Mouse (Mus musculus): ENCODE data around the gene Ddx21.
"Not testable (repeated sequence)": the region's sequence is repeated elsewhere in the genome, so short reads cannot be mapped to it uniquely, and the experiment has no call there.

Gene Ddx21

GRCm38 (mm10) chr10:62602177-62603040, at the start of gene Ddx21:
Gene Ddx21, minus strand, starts transcription at chr10:62602281.
- DNase-seq (ENCODE audit: low spot score in 2 of 2) = peak; percentile 53 to 85

GRCm38 (mm10) chr10:62650881-62651810, 49.1 kb upstream of the Ddx21 start, which contains the start of gene Ddx50:
Gene Ddx50, minus strand, starts transcription at chr10:62651218.
- DNase-seq (ENCODE audit: low spot score in 2 of 2) = peak; percentile 99 to 100

- no peak for DNase-seq (ENCODE audit: low spot score in 2 of 2)
Measured at GRCm38 (mm10) chr10:62650358-62650782, 48.3 kb upstream of the Ddx21 start.

- DNase-seq (ENCODE audit: low spot score in 2 of 2) = no peak
Measured at GRCm38 (mm10) chr10:62604161-62604560, 2.1 kb upstream of the Ddx21 start.

- no peak for DNase-seq (ENCODE audit: low spot score in 2 of 2)
Measured at GRCm38 (mm10) chr10:62603233-62604030, 1.4 kb upstream of the Ddx21 start.

- no peak for DNase-seq (ENCODE audit: low spot score in 2 of 2)
Measured at GRCm38 (mm10) chr10:62601833-62602176, 276 bp downstream of the Ddx21 start.

GRCm38 (mm10) chr10:62601053-62601791, 859 bp downstream of the Ddx21 start:
- DNase-seq (ENCODE audit: low spot score in 2 of 2) = no peak

GRCm38 (mm10) chr10:62600056-62600455, 2.0 kb downstream of the Ddx21 start:
- DNase-seq (ENCODE audit: low spot score in 2 of 2) = no peak

- DNase-seq (ENCODE audit: low spot score in 2 of 2) = not testable (repeated sequence)
Measured at GRCm38 (mm10) chr10:62599311-62599710, 2.8 kb downstream of the Ddx21 start.

- DNase-seq (ENCODE audit: low spot score in 2 of 2) = no peak
Measured at GRCm38 (mm10) chr10:62592496-62592895, 9.6 kb downstream of the Ddx21 start.

GRCm38 (mm10) chr10:62590200-62590599, 11.9 kb downstream of the Ddx21 start:
- DNase-seq (ENCODE audit: low spot score in 2 of 2) = peak; percentile 73 to 96

- no peak for DNase-seq (ENCODE audit: low spot score in 2 of 2)
Measured at GRCm38 (mm10) chr10:62588616-62589015, 13.5 kb downstream of the Ddx21 start.

GRCm38 (mm10) chr10:62583245-62583644, 18.8 kb downstream of the Ddx21 start:
- no peak for DNase-seq (ENCODE audit: low spot score in 2 of 2)

- DNase-seq (ENCODE audit: low spot score in 2 of 2) = no peak
Measured at GRCm38 (mm10) chr10:62582701-62583100, 19.4 kb downstream of the Ddx21 start.

GRCm38 (mm10) chr10:62582263-62582662, 19.8 kb downstream of the Ddx21 start:
- DNase-seq (ENCODE audit: low spot score in 2 of 2) = no peak

GRCm38 (mm10) chr10:62579129-62579528, 23.0 kb downstream of the Ddx21 start:
- not testable (repeated sequence) for DNase-seq (ENCODE audit: low spot score in 2 of 2)

- DNase-seq (ENCODE audit: low spot score in 2 of 2) = peak; percentile 97 to 98
Measured at GRCm38 (mm10) chr10:62578338-62579100, 23.6 kb downstream of the Ddx21 start, which contains the start of gene Kif1bp. Gene Kif1bp, minus strand, starts transcription at chr10:62578457.

GRCm38 (mm10) chr10:62577673-62578337, 24.3 kb downstream of the Ddx21 start:
- DNase-seq (ENCODE audit: low spot score in 2 of 2) = peak in 1 of 2 experiments; percentile 59

GRCm38 (mm10) chr10:62575001-62575400, 27.1 kb downstream of the Ddx21 start:
- no peak for DNase-seq (ENCODE audit: low spot score in 2 of 2)
